Mouse (Mus musculus) small intestine, adult 2 months (tissue): Measurements from ENCODE around the gene Tlr2.

Source experiments
- CTCF ChIP-seq: fragments of 200-500 bp; IDR thresholded peaks from 2 replicates; pipeline ENCODE4 v1.5.1; 2012; ENCODE audit warnings: low read depth, mild to moderate bottlenecking, control low read depth, inconsistent platforms, low read length, moderate library complexity, mixed read lengths; ENCODE audit not compliant: insufficient replicate concordance, insufficient read length; ENCODE audit errors: extremely low read depth
- POLR2A ChIP-seq: fragments of 200-500 bp; IDR thresholded peaks from 2 replicates; pipeline ENCODE4 v1.6.1; 2012; ENCODE audit warnings: low read depth, mild to moderate bottlenecking, control low read depth, inconsistent platforms, low read length, moderate library complexity

GRCm38 (mm10) chr3:83797828-83798227, 43.7 kb downstream of the Tlr2 start:
- TF ChIP-seq POLR2A (no peak), CTCF (peak; percentile 89)
